Mouse (Mus musculus) cerebellum, adult 2 months (tissue): ENCODE results near the gene Diexf.

Source experiments
- CTCF ChIP-seq: fragments of 200-500 bp; IDR thresholded peaks from 2 replicates; pipeline ENCODE4 v1.5.1; 2011; ENCODE audit warnings: low read depth, mild to moderate bottlenecking, control low read depth, low read length, moderate library complexity, borderline replicate concordance; ENCODE audit not compliant: insufficient read depth
- POLR2A ChIP-seq: fragments of 200-500 bp; IDR thresholded peaks from 2 replicates; pipeline ENCODE4 v1.6.1; 2011; ENCODE audit warnings: low read length, control low read depth, borderline replicate concordance; ENCODE audit not compliant: insufficient read depth

- no peak for TF ChIP-seq CTCF
- no peak for TF ChIP-seq POLR2A
Observed at GRCm38 (mm10) chr1:193146416-193146815, 16.3 kb upstream of the Diexf start.
